Mouse (Mus musculus) heart, embryonic 11.5 days (tissue): ENCODE measurements around the gene Tuba3b. TPM values are rescaled to one million over a fixed set of nuclear protein-coding genes. Genes with fewer than 3 reads are reported as not detected.

ENCODE experiments used
- ATAC-seq: fragments of 200-750 bp; cut with Nextera tagmentation; replicated peaks from 2 replicates; pipeline ENCODE4 v1.8.0; 2017; ENCODE audit warnings: moderate library complexity; ENCODE audit not compliant: insufficient number of reproducible peaks, low FRiP score, low TSS enrichment
- H3K27ac ChIP-seq: fragments of 300-500 bp; sonication (generic); 2 replicates; pipeline ENCODE4 v1.5.1; 2014; ENCODE audit warnings: mild to moderate bottlenecking, low read depth, low read length
- H3K27me3 ChIP-seq: fragments of 300-500 bp; sonication (generic); 2 replicates; pipeline ENCODE4 v1.6.1; 2014; ENCODE audit warnings: mild to moderate bottlenecking, low read length, mixed read lengths; ENCODE audit not compliant: control insufficient read depth, insufficient read depth
- H3K36me3 ChIP-seq: fragments of 300-500 bp; sonication (generic); 2 replicates; pipeline ENCODE4 v1.6.1; 2014; ENCODE audit warnings: mild to moderate bottlenecking, low read length, moderate library complexity, mixed read lengths; ENCODE audit not compliant: control insufficient read depth, insufficient read depth
- H3K4me1 ChIP-seq: fragments of 300-500 bp; sonication (generic); 2 replicates; pipeline ENCODE4 v1.6.1; 2014; ENCODE audit warnings: low read length; ENCODE audit not compliant: control insufficient read depth, insufficient read depth
- H3K4me2 ChIP-seq: fragments of 300-500 bp; sonication (generic); 2 replicates; pipeline ENCODE4 v1.6.1; 2014; ENCODE audit warnings: mild to moderate bottlenecking, moderate library complexity
- H3K4me3 ChIP-seq: fragments of 300-500 bp; sonication (generic); 2 replicates; pipeline ENCODE4 v1.5.1; 2014; ENCODE audit warnings: low read depth, low read length
- H3K9ac ChIP-seq: fragments of 300-500 bp; sonication (generic); 2 replicates; pipeline ENCODE4 v1.6.1; 2014; ENCODE audit warnings: mild to moderate bottlenecking, low read depth, low read length, moderate library complexity
- H3K9me3 ChIP-seq: fragments of 300-500 bp; sonication (generic); replicated peaks from 2 replicates; pipeline ENCODE4 v1.6.1; 2016; ENCODE audit warnings: low read length; ENCODE audit not compliant: control insufficient read depth
- WGBS: fragments of 180-500 bp; shearing (Covaris S2); extraction: QIAGEN DNeasy Blood & Tissue Kit; methylation state at CpG from one replicate; pipeline ENCODE4 v1.1.7; 2014; ENCODE audit not compliant: insufficient replicate concordance; 5-methylcytosine and 5-hydroxymethylcytosine counted together
- polyA plus RNA-seq: library from polyadenylated mRNA; unstranded; fragments of >200 nt; fragmentation: Nextera tagmentation; extraction: Ambion mirVana; gene quantifications from 2 replicates; pipeline ENCODE4 v1.2.1, GENCODE M21; 2014

Tuba3b gene
- polyA plus RNA-seq, 1 experiment from 2014 or later, result not detected

DNA sequence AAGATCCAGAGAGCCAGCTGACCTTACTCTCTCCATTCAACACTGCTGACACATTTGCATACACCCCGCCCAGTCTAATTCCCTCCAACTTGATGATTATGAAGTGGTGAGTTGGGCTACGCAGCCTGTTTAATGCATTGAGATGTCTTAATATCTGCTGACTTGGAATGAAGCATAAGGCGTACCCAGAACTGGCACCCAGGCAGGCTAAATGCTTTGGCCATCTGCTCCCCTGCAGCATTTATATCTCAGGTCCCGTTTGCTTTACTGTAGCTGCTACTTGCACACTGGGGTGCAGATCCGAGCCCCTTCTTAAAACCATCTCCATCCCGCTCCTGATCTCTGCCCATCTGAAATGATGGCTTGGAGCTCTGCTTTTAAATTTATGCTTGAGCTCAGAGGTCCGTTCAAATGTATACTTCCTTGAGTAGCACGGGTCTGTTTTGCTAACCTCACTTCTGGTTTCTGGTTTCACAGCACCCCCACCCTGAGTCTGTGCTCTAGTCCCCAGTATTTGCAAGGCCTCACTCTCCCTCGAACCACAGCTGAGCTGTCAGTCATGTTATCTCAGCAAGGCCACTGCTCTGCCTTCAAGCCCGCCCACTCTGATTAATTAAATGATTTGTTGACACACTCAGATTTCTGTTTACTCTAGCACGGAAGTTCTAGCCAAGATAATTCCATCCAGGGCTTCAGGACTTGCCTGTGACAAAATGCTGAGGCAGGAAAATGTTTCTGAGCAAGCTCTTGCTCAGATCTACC lies 16.6 kb upstream of the Tuba3b start:
- ATAC-seq, result no peak
- Histone ChIP-seq H3K4me3 (no peak overlapping the region), H3K4me1 (peaks cover 11% of the 10 kb centered on the region), H3K4me2 (no peak overlapping the region), H3K9ac (no peak overlapping the region), H3K9me3 (no peaks in the 10 kb centered on the region), H3K27ac (no peak overlapping the region), H3K36me3 (no peaks in the 10 kb centered on the region), H3K27me3 (no peaks in the 10 kb centered on the region)
- WGBS, result 46% methylated on average over 11 of the region's 11 CpGs

DNA sequence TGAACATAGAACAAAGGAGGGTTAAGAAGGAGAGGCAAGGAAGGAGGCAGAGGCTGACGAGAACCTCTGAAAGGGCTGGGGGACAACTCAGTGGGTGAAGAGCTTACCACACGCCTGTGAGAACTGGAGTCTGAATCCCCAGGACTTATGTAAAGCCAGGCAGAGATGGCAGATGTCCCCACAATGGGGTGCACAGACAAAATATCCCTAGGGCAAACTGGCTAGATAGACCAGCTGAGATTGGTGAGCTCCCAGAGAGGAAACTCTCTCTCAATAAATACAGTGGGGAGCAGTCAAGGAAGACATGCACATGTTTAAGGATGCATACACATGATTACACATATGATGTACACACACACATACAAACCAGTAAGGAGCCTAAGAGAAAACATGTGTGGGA lies 11.4 kb upstream of the Tuba3b start:
- Histone ChIP-seq H3K27me3 (no peaks in the 10 kb centered on the region), H3K27ac (no peak overlapping the region), H3K4me3 (no peak overlapping the region)

DNA sequence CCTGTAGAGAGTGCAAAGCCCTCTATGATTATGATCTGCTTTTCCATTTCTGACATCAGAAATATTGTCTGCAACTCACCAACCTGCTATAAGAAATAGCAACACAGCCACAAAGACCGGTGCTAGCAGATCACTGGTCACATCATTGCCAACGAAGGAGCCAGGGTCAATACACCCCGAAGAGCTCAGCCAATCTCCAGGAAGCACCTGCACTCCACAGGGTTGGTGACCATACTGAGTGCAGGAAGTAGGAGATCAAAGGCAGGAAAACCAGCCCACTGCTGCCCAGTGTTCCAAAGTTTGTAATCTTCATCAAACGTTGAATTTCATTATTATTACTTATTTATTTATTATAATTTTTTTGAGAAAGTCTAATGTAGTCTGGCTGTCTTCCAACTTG lies 10.9 kb upstream of the Tuba3b start:
- no peak for ATAC-seq
- Histone ChIP-seq H3K36me3 (no peaks in the 10 kb centered on the region), H3K27ac (no peak overlapping the region), H3K4me3 (no peak overlapping the region), H3K9me3 (no peaks in the 10 kb centered on the region), H3K4me2 (no peak overlapping the region), H3K27me3 (no peaks in the 10 kb centered on the region), H3K9ac (no peak overlapping the region), H3K4me1 (no peaks in the 10 kb centered on the region)
- 57% methylated on average over 4 of the region's 4 CpGs for WGBS

More for the DNA sequence above, 11.4 kb upstream of the Tuba3b start:
- Histone ChIP-seq H3K9ac (no peak overlapping the region), H3K4me1 (peaks cover under 1% of the 10 kb centered on the region; the same call in 1 of the 2 replicates), H3K36me3 (no peaks in the 10 kb centered on the region), H3K9me3 (no peaks in the 10 kb centered on the region), H3K4me2 (no peak overlapping the region)
- ATAC-seq, result no peak
- 64% methylated on average over 2 of the region's 2 CpGs for WGBS

DNA sequence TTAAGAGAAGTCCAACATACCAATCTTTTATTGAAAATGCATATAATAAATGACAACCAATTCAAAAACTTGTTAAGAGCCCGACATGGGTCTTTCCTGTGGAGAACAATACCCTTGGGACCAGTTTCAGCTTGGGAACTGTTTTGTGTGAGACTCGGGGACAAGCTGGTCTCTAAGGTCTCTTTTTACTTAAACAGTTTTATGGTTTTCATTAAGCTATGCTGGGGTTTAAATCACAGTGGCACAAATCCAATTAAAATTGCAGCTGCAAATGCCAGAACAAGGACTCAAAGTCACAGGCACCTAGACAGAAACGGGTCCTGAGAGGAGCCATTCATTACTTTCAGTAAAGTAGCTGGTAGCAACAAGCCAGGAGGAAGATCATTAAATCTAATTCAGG lies 10.4 kb upstream of the Tuba3b start:
- 57% methylated on average over 3 of the region's 3 CpGs for WGBS
- Histone ChIP-seq H3K9ac (no peak overlapping the region), H3K4me2 (no peak overlapping the region), H3K9me3 (no peaks in the 10 kb centered on the region), H3K27ac (no peak overlapping the region), H3K4me3 (no peak overlapping the region), H3K27me3 (no peaks in the 10 kb centered on the region), H3K36me3 (no peaks in the 10 kb centered on the region), H3K4me1 (no peaks in the 10 kb centered on the region)
- ATAC-seq, result no peak

DNA sequence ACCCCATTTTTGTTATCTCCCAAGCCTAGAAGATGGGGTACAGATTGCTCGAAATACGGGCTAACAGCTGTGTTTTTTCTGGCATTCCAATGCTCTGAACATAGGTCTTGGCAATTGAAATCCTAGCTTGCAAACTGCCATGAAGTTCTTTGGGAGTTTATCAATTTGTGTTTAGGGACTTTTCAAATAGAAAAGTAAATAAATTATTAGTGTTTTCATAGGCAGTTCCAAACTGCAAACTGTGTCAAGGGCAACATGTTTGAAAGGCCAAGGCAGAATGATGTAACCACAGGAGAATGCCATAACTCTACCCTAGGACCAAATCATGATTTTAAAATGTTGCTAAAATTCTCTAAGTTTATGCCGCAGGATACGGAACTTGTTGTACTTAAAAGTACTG lies 7.8 kb upstream of the Tuba3b start:
- 86% methylated on average over 4 of the region's 4 CpGs for WGBS
- H3K27me3 ChIP-seq, result no peaks in the 10 kb centered on the region
- no peaks in the 10 kb centered on the region for H3K4me1 ChIP-seq
- no peak overlapping the region for H3K4me3 ChIP-seq
- ATAC-seq, result no peak
- no peak overlapping the region for H3K27ac ChIP-seq
- H3K4me2 ChIP-seq, result no peak overlapping the region
- no peaks in the 10 kb centered on the region for H3K36me3 ChIP-seq
- H3K9me3 ChIP-seq, result no peaks in the 10 kb centered on the region
- no peak overlapping the region for H3K9ac ChIP-seq

DNA sequence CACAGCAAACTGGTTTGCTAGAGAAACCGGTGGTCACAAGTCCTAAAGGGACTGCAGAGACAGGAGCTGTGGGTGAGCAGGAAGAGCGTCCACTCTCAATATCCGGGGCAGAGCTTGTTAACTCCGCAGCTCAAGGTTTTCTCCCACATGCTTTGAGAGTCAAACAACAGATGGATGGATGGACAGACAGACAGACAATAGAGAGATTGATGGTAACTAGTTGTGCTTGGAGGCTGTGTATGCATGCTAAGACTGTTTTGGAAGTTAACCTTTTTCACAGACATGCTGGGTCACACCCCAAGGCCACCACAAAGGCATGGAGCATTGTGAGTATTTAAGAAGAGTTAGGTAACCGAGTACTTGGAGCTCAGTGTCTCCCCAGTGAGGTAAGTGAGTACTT lies 6.9 kb upstream of the Tuba3b start:
- H3K27me3 ChIP-seq, result no peaks in the 10 kb centered on the region
- no peak for ATAC-seq
- no peaks in the 10 kb centered on the region for H3K9me3 ChIP-seq
- H3K27ac ChIP-seq, result no peak overlapping the region
- H3K4me2 ChIP-seq, result no peak overlapping the region
- WGBS, result 80% methylated on average over 5 of the region's 5 CpGs
- H3K36me3 ChIP-seq, result no peaks in the 10 kb centered on the region
- H3K9ac ChIP-seq, result no peak overlapping the region
- no peak overlapping the region for H3K4me3 ChIP-seq
- no peaks in the 10 kb centered on the region for H3K4me1 ChIP-seq

DNA sequence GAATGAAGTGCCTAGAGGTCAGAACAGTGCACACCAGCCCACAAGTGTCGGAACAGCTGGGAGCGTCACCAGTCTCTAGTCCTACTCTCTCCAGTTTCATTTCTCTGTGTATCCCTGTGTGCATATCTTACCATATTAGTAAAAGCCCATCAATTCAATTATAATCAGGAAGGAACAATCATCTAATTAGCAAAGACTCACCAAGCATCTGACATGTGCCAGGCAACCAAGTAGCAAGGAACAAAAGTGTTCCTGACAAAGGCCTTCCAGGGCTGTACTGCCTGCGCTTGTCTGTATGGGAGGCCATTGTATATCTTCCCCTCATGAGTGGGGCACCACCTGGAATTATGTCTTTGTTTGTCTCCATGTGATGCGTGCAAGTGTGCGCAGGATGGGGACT lies 4.7 kb upstream of the Tuba3b start:
- H3K4me2 ChIP-seq, result no peak overlapping the region
- no peaks in the 10 kb centered on the region for H3K9me3 ChIP-seq
- H3K9ac ChIP-seq, result no peak overlapping the region
- no peaks in the 10 kb centered on the region for H3K27me3 ChIP-seq
- no peaks in the 10 kb centered on the region for H3K36me3 ChIP-seq
- ATAC-seq, result no peak
- no peak overlapping the region for H3K4me3 ChIP-seq
- 93% methylated on average over 5 of the region's 5 CpGs for WGBS
- no peak overlapping the region for H3K27ac ChIP-seq
- H3K4me1 ChIP-seq, result no peaks in the 10 kb centered on the region

DNA sequence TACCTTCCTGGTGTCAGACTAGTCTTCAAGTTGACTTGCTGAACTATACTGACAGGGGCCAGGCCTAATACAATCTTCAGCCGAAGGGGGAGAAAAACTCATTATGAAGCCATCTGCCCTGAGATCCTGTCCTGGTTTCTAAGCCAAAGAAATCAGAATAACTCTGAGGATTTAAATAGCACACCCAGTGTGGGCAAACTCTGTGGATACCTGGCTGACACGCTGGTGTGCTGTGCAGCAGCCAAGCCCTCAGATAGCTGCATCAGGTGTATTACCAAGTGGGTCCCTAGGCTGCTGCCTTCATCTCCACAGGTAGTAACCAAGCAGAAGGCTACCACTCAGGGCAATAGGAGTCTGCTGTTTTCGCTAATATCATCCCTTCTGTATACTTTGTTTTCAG lies 2.9 kb upstream of the Tuba3b start:
- Histone ChIP-seq H3K36me3 (no peaks in the 10 kb centered on the region), H3K27me3 (no peaks in the 10 kb centered on the region), H3K4me3 (no peak overlapping the region), H3K9me3 (no peaks in the 10 kb centered on the region), H3K4me1 (no peaks in the 10 kb centered on the region), H3K27ac (no peak overlapping the region), H3K4me2 (no peak overlapping the region), H3K9ac (no peak overlapping the region)
- WGBS, result 80% methylated on average over 3 of the region's 3 CpGs
- ATAC-seq, result no peak

DNA sequence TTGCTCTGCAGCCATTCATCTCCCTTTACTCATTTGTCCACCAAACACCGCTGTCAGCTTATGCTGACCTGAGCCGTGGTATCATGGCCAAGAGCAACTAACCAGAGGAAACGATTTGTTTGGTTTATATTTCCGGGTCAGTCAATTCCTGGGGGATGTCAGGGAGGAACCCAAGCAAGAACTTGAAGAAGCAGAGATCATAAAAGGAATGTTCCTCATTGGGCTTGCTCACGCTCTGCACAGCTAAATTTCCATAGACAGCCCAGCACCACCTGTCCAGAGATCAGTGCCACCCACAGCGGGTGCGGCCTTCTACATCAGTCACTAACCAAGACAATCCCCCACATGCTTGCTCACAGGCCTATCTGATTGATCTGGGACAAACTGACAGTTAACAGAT lies 1.3 kb upstream of the Tuba3b start, which contains the start of gene Lmntd1:
TSS of gene Lmntd1 (minus strand) at position 101 of the 400 bp plus-strand sequence.
- ATAC-seq, result no peak

More for the DNA sequence above, 1.3 kb upstream of the Tuba3b start, which contains the start of gene Lmntd1:
- no peaks in the 10 kb centered on the region for H3K4me1 ChIP-seq
- H3K36me3 ChIP-seq, result no peaks in the 10 kb centered on the region
- no peaks in the 10 kb centered on the region for H3K27me3 ChIP-seq
- 79% methylated on average over 7 of the region's 7 CpGs for WGBS
- no peak within 1 kb of the TSS for H3K27ac ChIP-seq
- H3K9ac ChIP-seq, result no peak within 1 kb of the TSS
- no peak within 1 kb of the TSS for H3K4me3 ChIP-seq
- no peaks in the 10 kb centered on the region for H3K9me3 ChIP-seq
- no peak within 1 kb of the TSS for H3K4me2 ChIP-seq
